Mouse (Mus musculus) midbrain, embryonic 13.5 days (tissue): Measurements from ENCODE around the gene Cfap43. TPM values are rescaled to one million over a fixed set of nuclear protein-coding genes. Genes with fewer than 3 reads are reported as not detected.

Source experiments
- microRNA-seq: library from miRNA; unstranded; fragments of <30 nt; microRNA quantifications from one replicate; pipeline ENCODE4, GENCODE M21; 2016
- polyA plus RNA-seq: library from polyadenylated mRNA; unstranded; fragments of >200 nt; fragmentation: Nextera tagmentation; extraction: Ambion mirVana; gene quantifications from 2 replicates; pipeline ENCODE4 v1.2.1, GENCODE M21; 2015

Gene Cfap43
- polyA plus RNA-seq, 1 experiment from 2014 or later: 0.36 TPM

Small RNA genes lying within 50 kb of the gene (microRNA-seq; reads per million reads assigned to microRNA genes)
- gene Gm22240 (not detected), gene Mir8090 (not detected)

Other genes with a start within 250 kb of the Cfap43 start
- gene Col17a1, start 227.2 kb downstream of the Cfap43 start, polyA plus RNA-seq: 0.12 and 0.13 TPM in 2 replicates
- 185 and 189 TPM in 2 replicates for gene Sfr1, start 187.6 kb downstream of the Cfap43 start, polyA plus RNA-seq
- gene Gsto1, start 64.3 kb downstream of the Cfap43 start, polyA plus RNA-seq: 89.1 and 98.3 TPM in 2 replicates
- 1.2 and 1.5 TPM in 2 replicates for gene Gsto2, start 53.8 kb downstream of the Cfap43 start, polyA plus RNA-seq
- gene Itprip, start within 50 bp of the Cfap43 start, polyA plus RNA-seq: 8.5 and 9.2 TPM in 2 replicates
- 0.32 and 0.48 TPM in 2 replicates for gene Cfap58, start 18.4 kb upstream of the Cfap43 start, polyA plus RNA-seq